Mouse (Mus musculus): Measurements from ENCODE around the gene Tfap2a. TPM values are rescaled to one million over a fixed set of nuclear protein-coding genes. Genes with fewer than 3 reads are reported as not detected.

The Tfap2a gene
- total RNA-seq, 2 experiments from 2014 or later, result 0.33 to 0.36 TPM

DNA sequence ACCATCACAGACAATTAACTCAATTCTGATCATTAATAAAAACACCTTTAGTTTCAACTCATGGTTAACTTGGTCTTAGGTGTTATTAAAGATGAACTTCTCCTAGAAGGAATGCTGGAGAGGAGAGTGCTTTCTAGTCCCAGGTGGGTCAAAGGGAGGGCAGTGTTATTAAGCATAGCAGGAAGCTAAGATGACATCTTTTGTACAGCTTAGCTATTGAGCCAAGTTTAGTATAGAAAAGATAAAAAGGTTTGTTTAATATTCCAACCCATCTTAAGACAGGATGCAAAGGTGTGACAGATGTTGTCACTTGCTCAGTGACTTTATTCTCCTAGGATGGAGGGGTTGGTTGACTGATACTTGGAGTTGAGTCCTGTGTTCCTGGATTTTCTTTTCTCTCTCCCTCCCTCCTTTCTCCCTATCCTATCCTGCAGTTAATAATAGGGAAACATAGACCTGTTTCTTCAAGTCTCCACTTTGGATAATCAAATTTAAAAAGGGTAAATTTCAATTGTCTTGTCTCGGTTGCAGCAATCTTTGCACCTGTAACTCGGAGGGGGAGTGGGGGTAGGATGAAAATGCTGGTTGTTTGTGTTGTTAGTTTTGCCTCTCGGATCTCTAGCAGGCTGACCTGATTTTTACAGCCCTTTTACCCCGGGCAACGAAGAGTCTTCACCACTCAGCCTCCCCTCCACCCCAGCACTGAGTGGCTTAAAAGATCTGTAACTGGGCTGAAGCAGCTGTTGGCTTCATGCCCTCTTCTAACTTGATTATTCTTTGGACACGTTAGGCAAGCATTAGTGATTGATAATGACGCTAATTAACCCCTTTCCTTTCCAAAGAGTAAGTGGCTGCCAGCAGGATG lies 26.3 kb downstream of the Tfap2a start:
- no peak for DNase-seq

GRCm38 (mm10) chr13:40710062-40710342 lies 28.2 kb downstream of the Tfap2a start:
- no peak for DNase-seq

- DNase-seq, result no peak
Observed at GRCm38 (mm10) chr13:40709321-40710061, 28.7 kb downstream of the Tfap2a start.

DNA sequence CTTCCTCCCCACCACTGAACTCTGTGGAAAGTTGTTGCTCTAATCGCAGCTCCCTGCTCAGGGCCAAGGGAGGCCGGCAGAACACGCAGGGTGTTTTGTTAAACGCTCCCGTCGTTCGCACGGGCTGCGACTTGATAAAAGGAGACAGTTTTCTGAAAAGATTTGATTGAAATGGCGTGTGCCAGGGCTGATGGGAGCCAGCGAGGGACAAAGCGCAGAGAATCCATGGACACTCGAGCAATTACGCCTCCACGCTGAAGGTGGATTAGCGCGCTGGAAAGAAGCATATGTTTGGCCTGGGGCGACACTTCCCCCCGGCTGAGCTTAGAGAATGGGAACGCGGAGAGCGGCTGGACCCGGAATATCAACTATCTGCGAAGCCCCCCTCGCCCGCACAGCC lies 29.3 kb downstream of the Tfap2a start:
- DNase-seq, result no peak

DNA sequence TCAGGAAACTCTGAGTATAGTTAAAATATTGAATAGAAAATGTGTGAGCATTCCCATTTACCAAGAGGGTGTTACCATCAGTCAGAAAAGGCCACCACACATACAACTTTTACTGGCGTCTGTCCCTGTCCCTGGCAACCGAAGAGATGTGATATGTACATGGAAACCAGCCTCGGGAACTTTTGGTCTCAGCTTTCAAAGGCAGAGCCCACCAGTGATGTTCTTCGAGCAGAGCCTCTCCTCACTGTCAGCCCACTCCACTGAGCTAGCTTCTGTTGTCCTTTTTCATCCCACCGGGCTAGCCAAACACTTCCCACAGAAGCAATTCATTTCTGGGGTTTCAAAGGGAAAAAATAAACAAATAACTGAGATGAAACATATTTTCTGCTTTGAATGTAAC lies 29.9 kb downstream of the Tfap2a start:
- DNase-seq, result no peak

DNA sequence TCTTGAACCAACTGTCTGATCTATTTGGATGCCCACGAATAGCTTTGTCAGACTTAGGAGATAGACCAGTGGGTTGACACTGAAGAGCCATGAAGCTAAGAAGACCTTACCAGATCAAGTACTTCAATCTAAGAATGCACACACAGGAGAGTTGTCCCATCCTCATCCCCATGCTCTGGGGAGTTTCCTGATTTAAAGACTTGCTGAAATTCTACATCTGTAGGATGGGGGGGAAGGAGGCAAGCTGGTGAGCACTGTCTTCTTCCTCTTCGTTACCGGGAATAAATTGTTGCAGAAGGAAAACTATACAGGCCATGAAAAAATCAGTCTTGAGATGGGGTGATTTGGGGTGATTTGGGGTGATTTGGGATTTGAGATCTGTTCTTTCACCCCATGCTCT lies 30.5 kb downstream of the Tfap2a start:
- no peak for DNase-seq

GRCm38 (mm10) chr13:40706612-40707011 lies 31.6 kb downstream of the Tfap2a start:
- no peak for DNase-seq

DNA sequence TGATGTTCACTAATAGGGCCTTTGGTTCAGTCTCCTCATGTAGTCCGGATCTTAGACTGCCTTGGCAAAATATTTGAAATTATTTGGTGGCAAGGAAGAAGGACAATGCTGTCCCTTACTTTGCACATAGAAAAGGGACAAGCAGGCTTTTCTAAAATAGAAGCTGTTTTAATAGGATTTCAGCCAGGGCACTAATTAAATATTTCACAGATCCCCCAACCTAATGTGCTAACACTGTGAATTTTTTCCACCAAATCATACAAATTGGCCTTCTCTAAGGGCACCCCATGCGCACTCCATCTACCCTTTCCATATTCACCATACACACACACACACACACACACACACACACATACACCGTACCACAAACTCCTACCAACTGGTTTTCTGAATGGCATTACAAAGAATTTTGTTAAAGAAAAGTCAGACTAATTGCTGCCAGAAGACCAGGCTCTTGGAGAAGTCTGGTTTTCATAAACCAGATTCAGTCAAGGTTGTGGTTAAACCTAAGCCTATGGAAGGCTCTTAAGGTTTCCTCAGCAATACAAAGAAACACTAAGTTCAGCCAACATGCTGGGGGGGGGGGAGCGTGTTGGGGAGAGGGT lies 32.3 kb downstream of the Tfap2a start:
- no peak for DNase-seq

GRCm38 (mm10) chr13:40704864-40705455 lies 33.2 kb downstream of the Tfap2a start:
- DNase-seq, result no peak

DNA sequence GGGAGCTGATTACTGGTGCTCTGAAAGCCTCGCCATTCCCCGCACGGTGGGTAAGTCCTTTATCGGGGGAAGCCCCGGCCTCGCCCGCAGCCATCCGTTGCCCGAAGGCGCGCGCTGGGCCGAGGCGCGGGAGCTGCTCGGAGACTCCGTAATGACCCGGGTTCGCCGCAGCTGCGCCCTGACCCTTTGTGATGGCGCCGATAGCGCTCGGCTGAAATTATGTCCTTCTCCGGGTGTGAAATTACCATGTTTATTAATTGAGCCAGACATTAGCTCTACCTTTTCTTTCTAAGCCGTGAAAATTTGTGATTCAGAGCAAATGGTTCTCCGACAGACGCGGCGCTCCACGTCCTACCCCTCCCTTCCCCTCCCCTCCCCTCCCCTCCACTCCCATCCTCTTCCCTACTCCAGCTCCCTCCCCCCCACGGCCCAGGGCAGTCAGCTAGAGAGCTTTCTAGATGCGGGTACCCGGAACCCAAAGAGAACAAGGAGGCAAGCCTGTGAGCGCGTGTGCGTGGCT lies 34.1 kb downstream of the Tfap2a start:
- DNase-seq, result no peak

DNA sequence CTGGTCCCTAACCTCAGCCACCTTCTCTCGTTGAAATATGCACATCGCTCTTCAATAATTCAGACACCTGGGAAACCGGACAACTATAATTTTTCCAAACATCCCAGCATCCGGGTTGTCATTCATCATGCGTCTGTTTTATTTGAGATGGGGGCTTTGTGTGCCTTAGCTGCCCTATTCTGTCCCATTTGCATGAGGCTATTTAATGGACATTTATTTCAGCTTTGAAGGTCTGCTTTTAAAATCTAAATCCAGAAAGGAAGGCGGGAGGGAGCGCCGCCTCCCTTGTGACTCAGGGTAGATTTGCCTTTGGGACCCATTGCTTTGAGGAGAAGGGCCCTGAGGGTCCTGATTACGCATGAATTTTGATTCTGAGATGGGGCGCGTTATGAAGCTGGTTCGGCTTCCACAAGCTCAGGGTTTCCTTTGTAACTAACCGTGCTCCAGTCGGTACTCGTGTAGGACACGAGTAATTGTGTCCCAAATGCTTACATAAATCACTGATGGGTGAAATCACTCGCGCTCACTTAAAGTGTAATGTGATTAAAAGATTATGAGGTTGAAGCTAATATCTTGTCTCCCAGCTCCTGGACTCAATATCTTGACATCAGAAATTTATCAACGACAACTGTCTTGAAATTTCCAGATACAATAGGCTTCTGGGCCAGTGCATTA lies 34.9 kb downstream of the Tfap2a start:
- DNase-seq, result no peak

- DNase-seq, result no peak
Observed at GRCm38 (mm10) chr13:40702361-40703122, 35.6 kb downstream of the Tfap2a start.

DNA sequence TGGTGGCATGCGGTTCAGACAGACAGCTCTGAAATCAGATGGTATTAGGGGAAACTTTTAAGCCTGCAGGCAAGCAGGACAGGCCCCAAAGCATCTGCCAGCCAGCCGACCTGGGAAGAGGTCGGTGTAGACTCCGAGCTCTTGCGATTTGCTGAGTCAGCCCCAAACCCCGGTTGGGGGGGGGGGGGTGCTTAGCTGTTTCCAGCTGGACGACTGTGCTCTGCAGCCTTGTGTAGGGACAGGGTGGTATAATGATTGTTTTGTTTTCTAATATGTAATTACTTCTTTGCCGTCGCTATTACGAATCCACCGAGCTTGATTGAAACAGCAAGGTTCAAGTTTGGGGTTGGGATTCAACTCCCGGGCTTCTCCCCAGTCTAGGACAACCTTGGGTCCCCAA lies 36.5 kb downstream of the Tfap2a start:
- DNase-seq, result no peak

- no peak for DNase-seq
Observed at GRCm38 (mm10) chr13:40685790-40686189, 52.4 kb downstream of the Tfap2a start.

DNA sequence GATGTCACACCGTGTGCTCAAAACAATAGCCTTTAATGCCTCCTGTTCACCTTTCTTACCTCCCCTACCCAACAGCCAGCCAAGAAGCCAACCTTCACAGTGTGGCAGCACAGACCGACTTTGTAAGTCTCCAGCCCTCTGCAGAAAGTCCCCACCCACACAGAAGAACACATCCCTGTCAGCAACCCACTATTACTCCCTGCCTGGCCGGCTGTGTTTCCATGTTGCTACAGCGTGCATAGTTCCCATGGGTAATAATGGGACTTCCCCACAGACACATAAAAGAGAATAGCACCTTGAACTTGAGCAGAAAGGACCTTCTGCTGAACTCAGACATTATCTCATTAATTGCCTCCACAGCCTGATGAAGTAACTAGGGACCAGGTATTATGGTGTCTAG lies 61.4 kb downstream of the Tfap2a start:
- no peak for DNase-seq

Other genes with a start within 250 kb of the Tfap2a start
- gene Gcnt2, start 121.4 kb upstream of the Tfap2a start, total RNA-seq (2021), result 10 to 100 TPM; 11.3 to 12.8 TPM

Data from adrenal gland, postnatal 10 days (tissue).